Mouse (Mus musculus): ENCODE measurements around the gene Dnajb1. TPM values are rescaled to one million over a fixed set of nuclear protein-coding genes. Genes with fewer than 3 reads are reported as not detected.
A peak's percentile ranks its signal among the peaks of the same experiment; 100 is the strongest.
"Not testable (repeated sequence)": the region's sequence is repeated elsewhere in the genome, so short reads cannot be mapped to it uniquely, and the experiment has no call there.

Dnajb1 gene
- total RNA-seq, 4 experiments from 2014 or later, result 30.9 to 52.4 (median 41.9) TPM

- DNase-seq (ENCODE audit: low spot score in 2 of 2), result peak in 1 of 2 experiments; percentile 19
These were observed 30.6 kb upstream of the Dnajb1 start for GRCm38 (mm10) chr8:83577384-83577791.

- DNase-seq (ENCODE audit: low spot score in 2 of 2), result peak in 1 of 2 experiments; percentile 7
These were observed 29.6 kb upstream of the Dnajb1 start for GRCm38 (mm10) chr8:83578131-83579055.

- no peak for DNase-seq (ENCODE audit: low spot score in 2 of 2)
These were observed 28.3 kb upstream of the Dnajb1 start for GRCm38 (mm10) chr8:83579676-83580075.

DNA sequence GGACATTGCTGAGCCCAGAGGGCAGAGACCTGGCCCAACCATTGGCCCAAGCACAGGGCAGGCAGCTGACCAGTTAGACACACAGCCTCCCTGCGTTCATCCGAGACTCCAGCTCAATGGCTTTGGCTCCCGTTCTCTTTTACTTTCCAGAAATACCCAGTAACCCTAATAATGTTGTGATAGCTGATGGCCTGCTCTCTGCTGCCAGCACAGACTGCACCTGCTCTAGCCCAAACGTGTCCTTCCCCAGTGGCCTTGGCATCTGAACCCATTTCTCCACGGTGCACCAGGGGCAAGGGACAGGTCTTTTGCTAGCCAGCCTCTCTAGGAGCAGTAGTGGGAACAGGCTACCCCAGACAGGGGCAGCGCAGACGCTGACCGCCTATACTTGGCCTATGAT, 27.2 kb upstream of the Dnajb1 start:
- DNase-seq (ENCODE audit: low spot score in 2 of 2), result no peak

DNA sequence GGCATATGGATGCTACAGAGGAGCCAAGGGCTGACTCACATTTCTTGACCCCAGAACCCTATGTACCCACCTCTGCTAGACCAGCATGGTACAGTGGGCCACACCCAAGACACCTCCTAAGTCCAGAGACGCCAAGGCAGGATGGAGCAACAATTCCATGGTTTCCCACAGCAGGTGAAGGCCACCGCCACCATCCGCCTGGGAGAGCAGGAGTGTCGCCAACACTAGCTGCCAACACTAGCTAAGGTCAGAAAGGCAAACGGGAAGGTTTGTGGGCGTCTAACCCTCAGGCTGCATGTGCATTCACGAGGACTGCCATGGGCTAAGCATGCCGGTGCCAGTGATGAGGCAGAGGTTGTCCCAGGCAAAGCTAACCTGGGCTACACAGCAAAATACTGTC, 25.8 kb upstream of the Dnajb1 start:
- DNase-seq (ENCODE audit: low spot score in 2 of 2), result no peak

DNA sequence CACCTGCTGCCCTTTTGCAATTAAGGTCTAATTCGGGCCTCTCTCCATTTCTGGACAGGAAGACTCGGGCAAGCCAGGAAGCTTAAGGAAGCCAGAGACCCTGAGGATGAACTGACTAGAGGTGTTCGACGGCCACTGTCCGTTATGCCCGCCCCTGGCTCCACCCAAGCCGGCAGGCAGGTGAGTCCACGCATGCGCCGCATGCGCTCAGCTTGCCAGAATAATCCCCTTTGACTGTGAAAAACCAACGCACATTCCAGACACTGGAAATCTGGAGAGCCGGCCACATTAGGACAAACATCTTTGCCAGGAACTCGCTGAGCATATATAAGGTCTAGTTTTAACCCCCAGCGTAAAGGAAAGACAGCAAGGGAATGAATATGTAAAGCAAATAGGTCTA, 24.8 kb upstream of the Dnajb1 start:
- no peak for DNase-seq (ENCODE audit: low spot score in 2 of 2)

DNA sequence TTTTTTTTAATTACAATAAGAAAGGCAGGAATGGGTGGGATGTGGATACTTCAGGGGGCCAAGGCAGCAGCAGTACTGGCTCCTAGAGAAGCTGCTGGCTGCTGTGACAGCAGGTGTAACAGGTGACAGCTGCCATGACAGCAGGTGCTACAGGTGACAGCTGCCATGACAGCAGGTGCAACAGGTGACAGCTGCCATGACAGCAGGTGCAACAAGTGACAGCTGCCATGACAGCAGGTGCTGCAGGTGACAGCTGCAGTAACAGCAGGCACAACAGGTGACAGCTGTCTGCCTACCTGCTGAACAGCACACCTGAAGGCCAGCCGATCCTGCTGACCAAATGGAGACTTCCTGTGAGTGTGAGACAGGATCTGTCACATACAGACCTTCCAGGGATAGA, 23.2 kb upstream of the Dnajb1 start:
- no peak for DNase-seq (ENCODE audit: low spot score in 2 of 2)

DNA sequence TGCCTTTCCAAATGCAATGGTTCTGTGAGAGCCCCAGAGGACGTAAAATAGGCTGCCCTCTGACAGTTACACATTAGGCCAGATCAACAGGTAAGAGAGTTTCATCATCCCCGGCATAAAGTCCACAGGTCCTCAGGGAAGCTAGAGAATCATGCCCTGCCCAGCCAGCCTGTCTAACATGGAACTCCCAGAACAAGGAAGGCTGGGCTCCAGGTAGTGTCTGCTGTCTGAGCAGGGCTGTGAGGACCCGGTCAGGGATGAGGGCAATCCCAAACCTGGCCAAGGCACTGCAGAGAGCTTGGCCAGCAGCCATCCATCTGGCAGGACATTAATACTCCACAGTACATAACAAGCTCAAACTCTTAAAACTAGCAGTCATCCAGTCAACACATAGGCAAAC, 22.7 kb upstream of the Dnajb1 start:
- DNase-seq (ENCODE audit: low spot score in 2 of 2), result no peak

- no peak for DNase-seq (ENCODE audit: low spot score in 2 of 2)
These were observed 20.3 kb upstream of the Dnajb1 start for GRCm38 (mm10) chr8:83587644-83588043.

GRCm38 (mm10) chr8:83588886-83589285, 19.1 kb upstream of the Dnajb1 start:
- no peak for DNase-seq (ENCODE audit: low spot score in 2 of 2)

- no peak for DNase-seq (ENCODE audit: low spot score in 2 of 2)
These were observed 17.4 kb upstream of the Dnajb1 start for GRCm38 (mm10) chr8:83590488-83591023.

- DNase-seq (ENCODE audit: low spot score in 2 of 2), result no peak
These were observed 15.3 kb upstream of the Dnajb1 start for GRCm38 (mm10) chr8:83592682-83593081.

DNA sequence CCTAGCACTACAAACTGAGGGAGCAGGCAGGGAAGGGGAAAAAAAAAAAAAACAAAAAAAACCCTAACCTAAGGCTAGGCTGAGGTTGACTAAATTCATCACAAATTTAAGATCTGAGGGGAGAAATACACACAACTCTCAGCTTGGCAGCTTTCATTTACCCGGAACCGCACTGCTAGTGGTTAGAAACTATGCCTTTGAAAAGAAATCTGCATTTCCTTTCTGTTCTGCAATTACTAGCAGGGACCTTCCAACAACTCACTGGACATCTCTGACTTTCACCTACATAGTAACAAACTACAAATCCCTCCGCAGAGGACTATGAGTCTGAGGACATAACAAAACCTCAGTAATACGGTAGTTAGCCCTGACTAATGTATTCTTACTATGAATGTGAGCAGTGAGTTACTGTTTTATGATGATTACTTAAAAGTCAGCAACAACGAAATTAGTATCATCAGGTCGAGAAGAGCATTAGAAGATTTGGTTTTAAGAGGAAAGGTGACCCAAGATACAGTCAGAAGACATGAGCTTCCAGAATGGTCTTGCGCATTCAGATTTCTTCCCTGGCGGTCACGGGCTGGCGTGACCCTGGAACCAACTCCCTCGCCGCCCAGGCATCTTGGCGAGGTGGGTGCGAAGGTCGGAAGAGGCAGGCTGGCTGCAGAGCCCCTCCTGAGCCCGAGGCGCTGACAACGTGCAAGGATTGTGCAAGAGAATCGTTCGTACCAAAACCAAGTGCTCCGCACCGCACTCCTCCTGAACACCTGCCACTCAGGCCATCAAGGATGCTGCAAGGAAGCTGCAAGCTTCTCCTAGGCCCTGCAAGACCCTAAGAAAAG, 14.4 kb upstream of the Dnajb1 start:
- no peak for DNase-seq (ENCODE audit: low spot score in 2 of 2)

GRCm38 (mm10) chr8:83594167-83595049, 13.6 kb upstream of the Dnajb1 start:
- DNase-seq (ENCODE audit: low spot score in 2 of 2), result peak; percentile 96 to 97

GRCm38 (mm10) chr8:83595050-83595345, 13.0 kb upstream of the Dnajb1 start:
- not testable (repeated sequence) for DNase-seq (ENCODE audit: low spot score in 2 of 2)

GRCm38 (mm10) chr8:83596369-83596768, 11.6 kb upstream of the Dnajb1 start:
- DNase-seq (ENCODE audit: low spot score in 2 of 2), result no peak

GRCm38 (mm10) chr8:83598146-83598545, 9.8 kb upstream of the Dnajb1 start:
- DNase-seq (ENCODE audit: low spot score in 2 of 2), result no peak

GRCm38 (mm10) chr8:83599814-83600213, 8.2 kb upstream of the Dnajb1 start:
- DNase-seq (ENCODE audit: low spot score in 2 of 2), result no peak

DNA sequence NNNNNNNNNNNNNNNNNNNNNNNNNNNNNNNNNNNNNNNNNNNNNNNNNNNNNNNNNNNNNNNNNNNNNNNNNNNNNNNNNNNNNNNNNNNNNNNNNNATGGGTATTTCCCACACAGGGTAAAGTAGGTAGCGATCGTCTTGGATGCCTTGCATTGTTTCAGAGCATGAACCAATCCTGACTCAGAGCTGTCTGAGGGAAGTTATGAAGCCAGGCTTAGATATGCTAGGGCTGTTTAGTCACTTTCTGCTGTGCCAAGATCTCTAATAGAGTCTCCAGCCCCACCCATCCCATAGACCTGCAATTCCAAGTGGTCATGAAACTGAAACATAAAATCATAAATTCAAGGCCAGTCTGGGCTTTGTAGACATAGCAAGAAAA, 5.4 kb upstream of the Dnajb1 start:
- no peak for DNase-seq (ENCODE audit: low spot score in 2 of 2)

GRCm38 (mm10) chr8:83608398-83608829, 421 bp downstream of the Dnajb1 start:
- DNase-seq (ENCODE audit: low spot score in 2 of 2), result peak; percentile 77 to 81

GRCm38 (mm10) chr8:83609086-83609485, 1.1 kb downstream of the Dnajb1 start:
- no peak for DNase-seq (ENCODE audit: low spot score in 2 of 2)

Data from layer of hippocampus, adult 8-10 months (tissue).